Mouse (Mus musculus) neural tube, embryonic 15.5 days (tissue): ENCODE data around the gene Sema6d. TPM values are rescaled to one million over a fixed set of nuclear protein-coding genes. Genes with fewer than 3 reads are reported as not detected.
A peak's percentile ranks its signal among the peaks of the same experiment; 100 is the strongest.

ENCODE experiments used
- ATAC-seq: fragments of 200-750 bp; cut with Nextera tagmentation; 2 replicates; pipeline ENCODE4 v1.8.0; 2017; ENCODE audit warnings: mild to moderate bottlenecking, moderate TSS enrichment, moderate library complexity; ENCODE audit not compliant: low FRiP score
- H3K27ac ChIP-seq: fragments of 300-500 bp; sonication (generic); replicated peaks from 2 replicates; pipeline ENCODE4 v1.5.1; 2015; ENCODE audit warnings: mild to moderate bottlenecking, inconsistent platforms
- H3K27me3 ChIP-seq: fragments of 300-500 bp; sonication (generic); replicated peaks from 2 replicates; pipeline ENCODE4 v1.6.1; 2015; ENCODE audit warnings: inconsistent platforms
- H3K36me3 ChIP-seq: fragments of 300-500 bp; sonication (generic); 2 replicates; pipeline ENCODE4 v1.6.1; 2015; ENCODE audit warnings: inconsistent platforms
- H3K4me1 ChIP-seq: fragments of 300-500 bp; sonication (generic); 2 replicates; pipeline ENCODE4 v1.6.1; 2015; ENCODE audit warnings: inconsistent platforms
- H3K4me2 ChIP-seq: fragments of 300-500 bp; sonication (generic); 2 replicates; pipeline ENCODE4 v1.6.1; 2015; ENCODE audit warnings: inconsistent platforms, mild to moderate bottlenecking, moderate library complexity
- H3K4me3 ChIP-seq: fragments of 300-500 bp; sonication (generic); replicated peaks from 2 replicates; pipeline ENCODE4 v1.5.1; 2015; ENCODE audit warnings: mild to moderate bottlenecking, inconsistent platforms
- H3K9ac ChIP-seq: fragments of 300-500 bp; sonication (generic); replicated peaks from 2 replicates; pipeline ENCODE4 v1.6.1; 2015; ENCODE audit warnings: mild to moderate bottlenecking, inconsistent platforms
- H3K9me3 ChIP-seq: fragments of 300-500 bp; sonication (generic); replicated peaks from 2 replicates; pipeline ENCODE4 v1.6.1; 2016; ENCODE audit warnings: inconsistent platforms
- WGBS: fragments of 180-500 bp; shearing (Covaris S2); methylation state at CpG from one replicate; pipeline ENCODE4 v1.1.7; 2015; ENCODE audit warnings: mixed read lengths; 5-methylcytosine and 5-hydroxymethylcytosine counted together
- polyA plus RNA-seq: library from polyadenylated mRNA; unstranded; fragments of >200 nt; fragmentation: Nextera tagmentation; extraction: Ambion mirVana; gene quantifications from 2 replicates; pipeline ENCODE4 v1.2.1, GENCODE M21; 2015

Gene Sema6d
- 43.2 and 50.4 TPM in 2 replicates for polyA plus RNA-seq

DNA sequence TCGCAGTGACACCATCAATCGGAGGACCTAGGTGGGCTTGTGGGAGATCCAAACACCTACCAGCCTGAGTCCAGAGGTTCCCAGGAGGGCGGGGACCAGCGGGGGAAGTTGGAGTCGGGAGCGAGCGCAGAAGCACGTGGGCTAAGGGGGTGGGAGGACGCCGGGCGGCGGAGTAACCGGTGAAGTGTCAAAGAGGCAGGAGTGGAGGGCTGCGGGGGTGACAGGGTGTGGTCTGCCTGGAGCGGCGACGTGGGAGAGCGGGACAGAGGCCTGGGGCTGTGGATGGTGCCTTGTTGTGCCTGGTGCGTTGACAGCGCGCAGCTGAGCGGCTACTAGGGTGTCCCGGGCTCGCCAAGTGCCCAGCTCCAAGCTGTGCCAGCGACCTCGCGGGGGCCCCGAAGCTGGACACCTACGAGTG lies at the start of gene Sema6d:
Gene Sema6d, plus strand, starts transcription at position 157 of the 418 bp plus-strand sequence.
- H3K27ac ChIP-seq: peak within 1 kb of the TSS; percentile 82
- H3K27me3 ChIP-seq: no peaks in the 10 kb centered on the region
- H3K9me3 ChIP-seq: no peaks in the 10 kb centered on the region
- peak within 1 kb of the TSS; percentile 86 for H3K4me2 ChIP-seq
- peak within 1 kb of the TSS; percentile 65 for H3K4me3 ChIP-seq
- ATAC-seq: peak; percentile 75
- H3K4me1 ChIP-seq: peaks cover 6% of the 10 kb centered on the region
- whole genome bisulfite sequencing: 2% methylated on average over 29 of the region's 29 CpGs
- H3K9ac ChIP-seq: peak within 1 kb of the TSS; percentile 75
- H3K36me3 ChIP-seq: no peaks in the 10 kb centered on the region

DNA sequence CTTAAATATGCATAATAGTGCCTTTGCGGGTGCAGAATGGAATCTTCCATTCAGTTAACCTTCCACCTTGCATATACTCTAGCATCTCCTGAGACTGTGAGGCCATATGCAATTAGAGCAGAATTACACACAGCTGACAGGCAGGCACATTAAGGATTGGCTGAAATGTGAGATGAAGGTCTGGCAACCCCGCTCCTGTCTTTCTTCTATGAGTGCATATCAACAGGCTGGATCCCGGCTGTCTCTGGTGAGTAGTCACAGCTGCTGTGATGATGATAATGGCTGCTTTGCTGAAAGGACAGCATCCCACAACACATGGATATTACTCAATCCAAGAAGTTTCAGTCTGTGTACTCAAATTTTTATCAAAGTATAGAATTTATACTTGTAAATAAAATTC lies 29.9 kb upstream of the Sema6d start:
- Histone ChIP-seq H3K4me1 (no peaks in the 10 kb centered on the region), H3K4me2 (no peak overlapping the region), H3K9me3 (no peaks in the 10 kb centered on the region), H3K27ac (no peak overlapping the region), H3K9ac (no peak overlapping the region), H3K36me3 (no peaks in the 10 kb centered on the region), H3K4me3 (no peak overlapping the region), H3K27me3 (no peaks in the 10 kb centered on the region)
- no peak for ATAC-seq
- WGBS: 88% methylated on average over 3 of the region's 3 CpGs

DNA sequence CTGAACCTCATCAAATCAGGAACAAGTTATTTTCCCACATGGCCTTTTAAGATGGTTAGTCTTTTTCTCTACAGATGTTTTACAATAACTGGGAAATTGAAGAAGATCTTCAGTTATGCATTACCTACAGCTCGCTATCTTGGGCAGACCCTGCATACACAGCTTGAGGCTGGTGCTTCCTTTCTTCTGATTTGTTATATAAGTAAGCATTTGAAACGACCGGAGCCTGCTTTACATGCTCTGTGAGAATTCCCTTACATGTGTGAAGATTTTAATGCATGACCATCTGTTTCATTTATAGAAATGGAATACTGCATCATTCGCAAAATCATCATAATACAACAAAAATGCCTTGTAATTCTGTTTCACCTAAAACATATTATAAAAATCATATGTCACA lies 21.4 kb upstream of the Sema6d start:
- H3K9ac ChIP-seq: no peak overlapping the region
- WGBS: 88% methylated on average over 4 of the region's 4 CpGs
- no peak for ATAC-seq
- H3K4me3 ChIP-seq: no peak overlapping the region
- no peaks in the 10 kb centered on the region for H3K36me3 ChIP-seq
- H3K4me1 ChIP-seq: peaks cover 4% of the 10 kb centered on the region
- H3K4me2 ChIP-seq: no peak overlapping the region
- no peaks in the 10 kb centered on the region for H3K9me3 ChIP-seq
- H3K27me3 ChIP-seq: no peaks in the 10 kb centered on the region
- no peak overlapping the region for H3K27ac ChIP-seq

DNA sequence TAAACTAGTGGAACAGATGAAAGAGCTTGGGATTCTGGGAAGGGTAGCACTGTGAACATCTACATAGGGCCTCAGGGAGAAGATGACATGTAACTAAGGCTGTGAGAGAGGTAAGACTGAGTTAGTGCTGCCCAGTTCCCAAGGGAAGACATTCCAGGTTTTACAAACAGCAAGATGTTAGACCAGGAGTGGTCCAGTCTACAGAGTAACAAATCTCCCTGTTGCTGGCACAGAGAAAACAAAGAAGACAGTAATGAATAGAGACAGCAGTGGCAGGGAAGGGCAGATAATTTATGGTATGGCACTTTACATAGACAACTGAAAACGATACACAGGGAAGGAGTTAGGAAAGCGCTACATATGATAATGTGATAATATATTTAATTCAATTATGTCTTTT lies 19.1 kb upstream of the Sema6d start:
- H3K27ac ChIP-seq: 0 out of 2 replicates have a peak overlapping the region, but pooled peaks have one; percentile 28
- peaks cover 4% of the 10 kb centered on the region for H3K4me1 ChIP-seq
- 21% methylated on average over 2 of the region's 2 CpGs for WGBS
- H3K9ac ChIP-seq: no peak overlapping the region
- no peaks in the 10 kb centered on the region for H3K27me3 ChIP-seq
- H3K36me3 ChIP-seq: no peaks in the 10 kb centered on the region
- no peak overlapping the region for H3K4me2 ChIP-seq
- no peak for ATAC-seq
- H3K4me3 ChIP-seq: no peak overlapping the region
- no peaks in the 10 kb centered on the region for H3K9me3 ChIP-seq

- 9% methylated on average over 2 of the region's 2 CpGs for WGBS
- no peaks in the 10 kb centered on the region for H3K36me3 ChIP-seq
- no peak overlapping the region for H3K4me3 ChIP-seq
- no peak; the same call in 1 of the 2 replicates for ATAC-seq
- no peaks in the 10 kb centered on the region for H3K9me3 ChIP-seq
- peaks cover 4% of the 10 kb centered on the region for H3K4me1 ChIP-seq
- H3K27me3 ChIP-seq: no peaks in the 10 kb centered on the region
- no peak overlapping the region for H3K9ac ChIP-seq
- H3K4me2 ChIP-seq: no peak overlapping the region
- no peak overlapping the region for H3K27ac ChIP-seq
These were observed 18.4 kb upstream of the Sema6d start for GRCm38 (mm10) chr2:124071380-124071779.

DNA sequence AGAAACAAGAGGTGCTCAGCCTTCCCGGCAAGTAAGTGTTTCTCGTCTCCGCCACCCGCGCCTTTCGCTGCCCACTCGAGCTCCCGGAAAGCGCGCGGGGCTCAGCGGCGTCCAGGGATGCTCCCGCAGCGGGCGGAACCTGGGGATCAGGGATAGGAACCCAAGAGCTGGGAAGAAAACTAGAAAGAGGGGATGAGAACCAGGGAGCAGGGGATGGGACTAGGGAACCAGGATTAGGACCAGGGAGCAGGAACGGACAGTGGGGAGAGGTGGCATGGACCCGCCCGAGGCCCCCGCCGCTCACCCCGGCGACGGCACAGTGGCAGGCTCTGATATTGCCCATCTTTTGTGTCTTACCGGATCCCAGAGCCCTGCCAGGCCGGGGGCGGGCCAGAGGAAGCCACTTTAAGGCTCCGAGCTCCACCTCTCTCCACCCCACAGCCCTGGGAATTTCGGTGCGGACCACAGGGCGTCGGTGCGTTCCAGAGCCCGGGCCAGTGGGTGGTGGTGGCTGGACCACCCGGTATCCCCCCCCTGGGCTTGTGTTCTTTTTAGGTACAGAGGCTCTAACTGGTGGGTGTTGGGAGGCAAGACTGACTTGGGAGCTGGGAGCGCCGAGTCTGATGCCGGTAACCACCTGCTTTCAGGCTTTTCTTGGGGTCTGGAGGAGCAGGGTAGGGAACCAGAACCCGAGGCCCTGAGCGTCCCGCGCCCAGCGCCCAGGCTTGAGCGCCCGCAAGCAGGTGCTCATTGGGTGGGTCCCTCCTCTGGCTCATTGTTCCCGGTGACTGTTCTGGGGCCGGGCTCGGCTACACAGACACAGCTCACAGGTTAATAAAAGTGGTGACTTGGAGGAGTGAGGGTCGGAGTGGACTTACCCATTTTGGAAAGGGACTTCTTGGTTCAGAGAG lies 717 bp downstream of the Sema6d start:
- no peaks in the 10 kb centered on the region for H3K36me3 ChIP-seq
- H3K27ac ChIP-seq: peak overlapping the region; percentile 82
- peak overlapping the region; percentile 86 for H3K4me2 ChIP-seq
- peak overlapping the region; percentile 65 for H3K4me3 ChIP-seq
- H3K9ac ChIP-seq: peak overlapping the region; percentile 75
- H3K9me3 ChIP-seq: no peaks in the 10 kb centered on the region
- H3K27me3 ChIP-seq: no peaks in the 10 kb centered on the region
- H3K4me1 ChIP-seq: peaks cover 6% of the 10 kb centered on the region
- WGBS: under 1% methylated on average over 49 of the region's 49 CpGs
- ATAC-seq: peak; percentile 86

- Histone ChIP-seq H3K4me2 (no peak overlapping the region), H3K9me3 (no peaks in the 10 kb centered on the region), H3K9ac (no peak overlapping the region), H3K27ac (no peak overlapping the region), H3K4me3 (no peak overlapping the region), H3K4me1 (peaks cover 17% of the 10 kb centered on the region), H3K36me3 (no peaks in the 10 kb centered on the region), H3K27me3 (no peaks in the 10 kb centered on the region)
- ATAC-seq: no peak
- WGBS: 30% methylated on average over 1 of the region's 1 CpGs
These were observed 9.9 kb downstream of the Sema6d start for GRCm38 (mm10) chr2:124099697-124100096.

- H3K27me3 ChIP-seq: no peaks in the 10 kb centered on the region
- H3K9ac ChIP-seq: no peak overlapping the region
- H3K9me3 ChIP-seq: no peaks in the 10 kb centered on the region
- WGBS: 19% methylated on average over 9 of the region's 9 CpGs
- H3K4me2 ChIP-seq: peak overlapping the region; percentile 34
- no peaks in the 10 kb centered on the region for H3K36me3 ChIP-seq
- peak; percentile 88; the same call in 1 of the 2 replicates for ATAC-seq
- peaks cover 17% of the 10 kb centered on the region for H3K4me1 ChIP-seq
- H3K27ac ChIP-seq: no peak overlapping the region
- H3K4me3 ChIP-seq: no peak overlapping the region
These were observed 10.9 kb downstream of the Sema6d start for GRCm38 (mm10) chr2:124100486-124101200.

DNA sequence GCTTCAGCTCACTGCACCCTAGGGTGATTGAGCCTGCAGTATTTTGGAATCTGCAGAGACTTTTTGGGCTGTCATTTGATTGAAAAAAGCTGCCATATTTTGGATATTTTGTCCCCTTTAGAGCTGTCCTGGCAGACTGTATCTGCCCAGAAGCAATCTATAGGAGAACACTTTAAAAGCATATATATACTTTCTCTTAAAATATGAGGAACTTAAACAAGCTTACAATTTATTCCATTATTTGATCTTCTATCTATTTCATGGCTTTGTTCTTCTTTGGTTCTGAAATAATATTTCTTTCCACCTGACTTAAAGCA lies 11.4 kb downstream of the Sema6d start:
- Histone ChIP-seq H3K27me3 (no peaks in the 10 kb centered on the region), H3K4me2 (peak overlapping the region; percentile 34; the same call in 1 of the 2 replicates), H3K9ac (no peak overlapping the region), H3K27ac (no peak overlapping the region), H3K4me1 (peaks cover 17% of the 10 kb centered on the region), H3K9me3 (no peaks in the 10 kb centered on the region), H3K36me3 (no peaks in the 10 kb centered on the region), H3K4me3 (no peak overlapping the region)
- ATAC-seq: peak; percentile 28; the same call in 1 of the 2 replicates

DNA sequence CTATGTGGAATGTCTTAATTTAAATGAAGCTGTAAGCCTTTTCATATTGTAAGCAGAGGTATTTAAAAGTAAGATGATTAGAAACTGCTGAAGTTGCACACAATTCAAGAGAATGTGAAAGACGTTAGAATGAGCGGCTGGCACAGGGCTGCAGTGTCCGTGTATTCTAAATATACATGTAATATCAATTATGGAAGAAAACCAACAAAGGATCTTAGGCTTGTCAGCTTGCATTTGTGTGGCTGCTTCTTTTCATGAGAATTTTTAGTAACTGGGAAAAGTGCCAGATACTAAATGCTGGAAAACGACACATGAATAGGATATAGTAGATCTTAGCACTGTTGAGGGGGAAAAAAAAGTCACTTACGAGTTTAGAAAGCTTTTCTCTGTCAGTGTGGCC lies 11.8 kb downstream of the Sema6d start:
- H3K27me3 ChIP-seq: no peaks in the 10 kb centered on the region
- no peaks in the 10 kb centered on the region for H3K9me3 ChIP-seq
- no peak for ATAC-seq
- H3K4me2 ChIP-seq: no peak overlapping the region
- WGBS: 43% methylated on average over 5 of the region's 5 CpGs
- H3K9ac ChIP-seq: no peak overlapping the region
- no peak overlapping the region for H3K27ac ChIP-seq
- no peak overlapping the region for H3K4me3 ChIP-seq
- no peaks in the 10 kb centered on the region for H3K36me3 ChIP-seq
- peaks cover 17% of the 10 kb centered on the region for H3K4me1 ChIP-seq

DNA sequence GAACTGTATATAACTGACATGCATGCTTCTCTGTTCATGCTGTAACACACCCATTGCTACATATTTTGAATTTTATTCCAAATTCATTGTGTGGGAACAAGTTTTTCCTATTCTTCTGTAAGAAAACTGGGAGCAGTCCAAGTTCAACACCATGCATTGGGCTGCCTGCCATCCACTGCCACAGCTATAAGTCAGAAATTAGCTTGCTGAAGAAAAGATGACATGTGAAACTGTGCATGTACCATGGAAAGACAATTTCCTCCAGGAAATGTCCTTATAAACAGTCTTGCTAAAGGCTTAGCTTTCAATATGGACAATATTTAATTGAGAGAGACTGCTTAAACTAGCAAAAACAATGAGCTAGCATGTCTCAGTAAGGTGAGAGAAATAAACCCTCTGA lies 13.5 kb downstream of the Sema6d start:
- Histone ChIP-seq H3K27me3 (no peaks in the 10 kb centered on the region), H3K4me1 (peaks cover 17% of the 10 kb centered on the region), H3K9ac (no peak overlapping the region), H3K4me3 (no peak overlapping the region), H3K4me2 (no peak overlapping the region), H3K27ac (no peak overlapping the region), H3K36me3 (no peaks in the 10 kb centered on the region), H3K9me3 (no peaks in the 10 kb centered on the region)
- no peak for ATAC-seq
